Mouse (Mus musculus) G1E-ER4 (cell line): ENCODE data around the gene Tcte2. TPM values are rescaled to one million over a fixed set of nuclear protein-coding genes. Genes with fewer than 3 reads are reported as not detected.

ENCODE experiments used
- GATA1 ChIP-seq: IDR thresholded peaks from one replicate; pipeline ENCODE4 v1.8.0; 2012; ENCODE audit warnings: low read length, inconsistent platforms
- polyA plus RNA-seq: library from polyadenylated mRNA; stranded (reverse); fragments of >175 nt; gene quantifications from 2 replicates; pipeline ENCODE4 v1.2.3, GENCODE M21; 2012

The Tcte2 gene
- polyA plus RNA-seq, 1 experiment = not detected

GRCm38 (mm10) chr17:13663386-13664166 lies 98.0 kb downstream of the Tcte2 start:
- no peak for TF ChIP-seq GATA1

Other genes starting within 250 kb of the Tcte2 start
- 0.06 and 0.08 TPM in 2 replicates for gene Afdn, start 1.3 kb downstream of the Tcte2 start, polyA plus RNA-seq
- gene Gm7168, start 186.5 kb upstream of the Tcte2 start, polyA plus RNA-seq = not detected in 2 replicates
- gene Gm7356, start 241.9 kb upstream of the Tcte2 start, polyA plus RNA-seq = not detected in 2 replicates